20 mouse cellular contexts compared by ENCODE assay signal in the genomic region with DNA sequence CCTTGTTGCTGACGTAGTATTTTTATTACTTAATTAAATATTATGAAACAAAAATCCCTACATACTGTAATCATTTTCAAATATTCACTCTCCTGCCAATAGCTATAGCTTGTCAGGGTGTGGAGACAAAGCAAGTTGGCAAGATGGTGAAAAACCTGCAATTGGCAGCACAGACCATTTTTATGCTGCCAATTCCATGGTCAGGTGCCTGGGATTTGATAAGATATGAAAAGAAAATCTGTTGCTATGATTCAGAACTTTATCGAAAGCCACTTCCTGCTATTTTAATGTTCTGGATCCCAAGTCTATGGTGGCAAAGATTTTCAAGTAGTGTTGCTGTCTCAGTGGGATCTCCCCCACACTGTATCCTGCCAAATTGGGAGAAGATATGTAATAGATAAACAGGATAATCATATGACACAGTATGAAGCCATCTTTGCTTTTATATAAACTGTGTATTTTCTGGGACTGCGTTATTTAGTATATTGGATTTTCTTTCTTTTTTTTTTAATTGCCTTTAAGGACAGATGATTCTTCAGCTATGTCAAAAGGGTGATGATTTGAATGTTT.
DNase-seq lines count a peak whose midpoint lies in the region; ATAC-seq and TF ChIP-seq lines count a peak whose summit lies in the region.
"Had no signal": no experiment of that assay in that cellular context is flagged by ENCODE, and none has a peak within 500 bp of the region (broad histone marks: within the 10 kb centered on the region; RNA-seq: fewer than 3 reads in every experiment).

No protein-coding gene starts in this region.

- no peak for TF ChIP-seq POLR2A in brain, embryonic 14.5 days (IDR thresholded peaks at IDR 0.05; ENCODE audit: borderline replicate concordance, extremely low read depth, insufficient read depth, insufficient read length, poor library complexity, severe bottlenecking)

- no peaks in the 10 kb centered on the region for H3K36me3 ChIP-seq in forebrain, embryonic 16.5 days (ENCODE audit: control insufficient read depth, insufficient read depth)
- H3K36me3 ChIP-seq in forebrain, embryonic 11.5 days (ENCODE audit: control insufficient read depth, insufficient read depth, low read length): no peaks in the 10 kb centered on the region
- H3K36me3 ChIP-seq: embryonic facial prominence, embryonic 13.5 days; limb, embryonic 13.5 days; liver, embryonic 13.5 days; neural tube, embryonic 15.5 days had no signal

- no peaks in the 10 kb centered on the region for H3K4me1 ChIP-seq in forebrain, embryonic 16.5 days (replicated peaks; ENCODE audit: control insufficient read depth, insufficient read depth, low read length)
- H3K4me1 ChIP-seq in forebrain, embryonic 11.5 days (replicated peaks; ENCODE audit: control insufficient read depth, insufficient read depth, low read length): no peaks in the 10 kb centered on the region
- H3K4me1 ChIP-seq: embryonic facial prominence, embryonic 13.5 days; limb, embryonic 13.5 days; liver, embryonic 13.5 days; neural tube, embryonic 15.5 days had no signal

- no peak for DNase-seq in forebrain, embryonic 11.5 days (ENCODE audit: low spot score)
- DNase-seq in left cerebral cortex, adult 9 months (ENCODE audit: low spot score in 2 of 2): peak; percentile 3 to 4
- DNase-seq in left cerebral cortex, adult 11 months (ENCODE audit: low spot score): no peak
- peak; percentile 29 for DNase-seq in brain, embryonic 14.5 days (ENCODE audit: low read depth)
- DNase-seq in cerebellum, postnatal 10 days: peak; percentile 17 to 33
- no peak for DNase-seq in MN1 (ENCODE audit: low spot score)
- DNase-seq: gastrocnemius, adult 2 months; heart, postnatal 10 days; kidney, adult 2 months; kidney, postnatal 14 days; liver, embryonic 13.5 days; lung, embryonic 14.5 days; lung, postnatal 36 days had no signal

- H3K27me3 ChIP-seq in forebrain, embryonic 16.5 days (replicated peaks; ENCODE audit: control insufficient read depth, insufficient read depth, low read length): no peaks in the 10 kb centered on the region
- H3K27me3 ChIP-seq in forebrain, embryonic 11.5 days (ENCODE audit: control insufficient read depth, insufficient read depth, low read length): no peaks in the 10 kb centered on the region
- H3K27me3 ChIP-seq: embryonic facial prominence, embryonic 13.5 days; limb, embryonic 13.5 days; liver, embryonic 13.5 days; neural tube, embryonic 15.5 days had no signal

- no peak overlapping the region for H3K9ac ChIP-seq in forebrain, embryonic 16.5 days (replicated peaks; ENCODE audit: low read depth, low read length)
- H3K9ac ChIP-seq in forebrain, embryonic 11.5 days (ENCODE audit: low read length): no peak overlapping the region
- H3K9ac ChIP-seq: embryonic facial prominence, embryonic 13.5 days; limb, embryonic 13.5 days; liver, embryonic 13.5 days; lung, embryonic 14.5 days; neural tube, embryonic 15.5 days had no signal

- ATAC-seq in forebrain, embryonic 16.5 days: peak; percentile 77
- ATAC-seq in forebrain, embryonic 11.5 days (replicated peaks; ENCODE audit: low FRiP score): no peak
- ATAC-seq: midbrain, embryonic 16.5 days had no signal

- no peak for TF ChIP-seq CTCF in brain, embryonic 14.5 days (IDR thresholded peaks at IDR 0.05; ENCODE audit: borderline replicate concordance, extremely low read depth, insufficient read depth, insufficient read length)

- H3K9me3 ChIP-seq in forebrain, embryonic 16.5 days (ENCODE audit: control insufficient read depth, low read length): no peaks in the 10 kb centered on the region
- H3K9me3 ChIP-seq in forebrain, embryonic 11.5 days (ENCODE audit: control insufficient read depth, low read length): no peaks in the 10 kb centered on the region
- H3K9me3 ChIP-seq: embryonic facial prominence, embryonic 13.5 days; limb, embryonic 13.5 days; liver, embryonic 13.5 days; neural tube, embryonic 15.5 days had no signal

- no peak overlapping the region for H3K27ac ChIP-seq in forebrain, embryonic 16.5 days (ENCODE audit: low read length)
- no peak overlapping the region for H3K27ac ChIP-seq in forebrain, embryonic 11.5 days (ENCODE audit: low read depth, low read length)
- H3K27ac ChIP-seq: embryonic facial prominence, embryonic 13.5 days; gastrocnemius, adult 2 months; limb, embryonic 13.5 days; liver, embryonic 13.5 days; neural tube, embryonic 15.5 days; stomach, postnatal 0 days had no signal

- H3K4me2 ChIP-seq in forebrain, embryonic 16.5 days (ENCODE audit: low read length): no peak overlapping the region
- H3K4me2 ChIP-seq in forebrain, embryonic 11.5 days (ENCODE audit: low read depth, low read length, severe bottlenecking): no peak overlapping the region
- H3K4me2 ChIP-seq: embryonic facial prominence, embryonic 13.5 days; heart, embryonic 11.5 days; limb, embryonic 13.5 days; liver, embryonic 13.5 days; lung, embryonic 14.5 days; neural tube, embryonic 15.5 days had no signal

- WGBS in forebrain, embryonic 16.5 days: 77% methylated on average over 3 of the region's 3 CpGs
- 92% methylated on average over 3 of the region's 3 CpGs for WGBS in forebrain, embryonic 11.5 days

- H3K4me3 ChIP-seq in forebrain, embryonic 16.5 days (replicated peaks; ENCODE audit: low read length): no peak overlapping the region
- no peak overlapping the region for H3K4me3 ChIP-seq in forebrain, embryonic 11.5 days (ENCODE audit: low read depth, low read length)
- H3K4me3 ChIP-seq: embryonic facial prominence, embryonic 13.5 days; gastrocnemius, adult 2 months; limb, embryonic 13.5 days; liver, embryonic 13.5 days; neural tube, embryonic 15.5 days had no signal

Comparison
In these comparisons a context has a peak if more than half of its experiments do, and no peak if none do; other contexts are left out.
1. DNase-seq: peak in left cerebral cortex, adult 9 months (2 of 2), brain, embryonic 14.5 days (single experiment) and cerebellum, postnatal 10 days (2 of 2); none in forebrain, embryonic 11.5 days (single experiment), left cerebral cortex, adult 11 months (single experiment) and MN1 (single experiment).